Mouse (Mus musculus): ENCODE results near the gene G430095P16Rik.

G430095P16Rik gene

DNA sequence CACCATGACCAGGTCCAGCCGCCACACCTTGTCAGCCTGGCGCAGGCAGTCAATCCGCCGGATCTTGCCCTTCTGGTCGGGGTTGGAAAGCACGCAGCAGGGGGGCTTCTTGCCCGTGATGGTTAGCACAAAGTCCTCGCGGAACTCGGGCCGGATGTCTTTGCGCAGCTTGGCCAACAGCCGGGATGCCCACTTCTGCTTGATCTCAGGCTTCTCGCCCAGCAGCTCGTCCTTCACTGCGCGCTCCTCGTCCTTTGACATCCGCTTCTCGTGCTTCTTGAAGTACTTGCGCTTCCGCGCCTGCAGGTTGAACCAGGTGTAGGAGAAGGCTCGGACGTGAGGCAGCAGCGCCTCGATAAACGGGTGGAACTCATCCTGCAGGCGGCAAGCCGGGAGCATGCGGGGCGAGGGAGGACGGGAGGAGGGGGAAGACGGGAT lies 49.2 kb downstream of the G430095P16Rik start:
- peak; percentile 91 to 92 for DNase-seq

DNA sequence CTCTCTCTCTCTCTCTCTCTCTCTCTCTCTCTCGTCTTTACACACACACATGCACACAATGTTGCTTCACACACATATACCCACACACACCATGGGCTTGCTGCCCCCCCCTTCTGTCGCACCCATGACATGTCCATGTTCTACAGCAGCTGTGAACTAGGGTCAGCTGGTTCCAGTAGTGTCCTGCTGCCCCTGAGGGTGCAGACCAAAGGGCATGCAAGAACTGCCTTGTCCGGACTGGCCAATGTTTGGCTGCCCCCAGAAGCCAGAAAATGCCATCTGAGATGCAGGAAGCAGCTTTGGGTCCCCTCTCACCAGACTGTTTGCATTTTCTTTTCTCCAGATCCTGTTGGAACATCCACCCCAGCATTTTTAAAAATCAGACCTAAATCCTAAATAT lies 49.8 kb downstream of the G430095P16Rik start:
- DNase-seq = peak; percentile 64 to 69

DNA sequence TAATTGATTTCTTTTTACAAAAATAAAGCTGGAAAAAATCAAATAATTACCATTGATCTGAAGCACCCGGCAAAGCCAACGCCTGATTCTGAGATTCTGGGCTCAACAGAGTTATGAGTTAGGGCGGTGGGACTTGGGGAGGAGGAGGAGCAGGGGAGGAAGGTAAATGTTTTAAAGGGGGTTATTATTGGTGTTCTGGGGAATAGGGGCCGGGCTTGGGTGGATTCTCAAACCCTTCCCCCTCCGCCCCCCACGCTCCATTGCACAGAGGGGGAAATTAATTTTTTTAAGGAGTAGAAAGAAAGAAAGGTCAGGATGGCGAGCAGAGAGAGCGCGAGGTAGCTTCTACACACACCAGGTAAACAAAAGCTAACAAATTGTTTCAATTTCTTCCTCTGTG lies 50.5 kb downstream of the G430095P16Rik start:
- peak; percentile 70 to 77 for DNase-seq

DNA sequence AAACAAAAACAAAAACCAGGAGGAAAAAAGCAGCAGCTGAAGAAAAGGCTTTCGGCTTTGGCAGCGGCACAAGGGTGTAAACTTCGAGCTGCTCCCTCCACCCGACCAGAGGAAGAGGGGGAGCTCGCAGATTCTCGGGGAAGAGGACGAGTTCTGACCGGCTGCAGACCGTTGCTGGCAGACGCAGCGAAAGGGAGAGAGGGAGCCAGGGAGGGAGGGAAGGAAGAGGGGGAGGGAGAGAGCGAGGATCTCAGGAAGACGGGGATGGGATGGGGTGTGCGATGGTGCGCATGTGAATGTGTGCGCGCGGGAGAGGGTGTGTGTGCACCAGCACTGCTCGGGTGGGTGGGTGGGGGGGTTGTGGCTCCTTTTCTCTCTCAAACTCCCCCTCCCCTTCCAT lies 51.0 kb downstream of the G430095P16Rik start:
- peak; percentile 88 to 91 for DNase-seq

DNA sequence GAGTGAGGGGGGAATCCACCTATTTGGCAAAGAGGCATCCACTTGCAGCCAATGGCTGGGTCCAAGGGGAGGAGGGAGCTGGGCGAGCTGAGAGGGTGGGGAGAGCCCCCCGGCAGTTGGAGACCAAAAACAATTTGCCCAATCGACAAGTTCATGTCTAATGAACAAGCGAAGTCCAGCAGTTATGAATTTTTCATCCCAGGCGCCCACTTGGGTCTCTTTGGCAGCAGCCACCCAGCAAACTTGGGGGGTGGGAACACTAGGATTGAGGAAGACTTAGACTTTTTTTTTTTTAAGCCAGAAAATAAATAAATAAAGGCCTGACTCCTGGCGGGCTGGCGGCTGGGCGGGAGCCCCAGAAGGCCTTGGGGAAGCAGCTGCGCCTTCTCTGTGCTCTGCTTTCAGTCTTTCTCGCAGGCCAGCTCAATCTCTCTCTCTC lies 51.7 kb downstream of the G430095P16Rik start:
- DNase-seq = peak; percentile 72 to 74

DNA sequence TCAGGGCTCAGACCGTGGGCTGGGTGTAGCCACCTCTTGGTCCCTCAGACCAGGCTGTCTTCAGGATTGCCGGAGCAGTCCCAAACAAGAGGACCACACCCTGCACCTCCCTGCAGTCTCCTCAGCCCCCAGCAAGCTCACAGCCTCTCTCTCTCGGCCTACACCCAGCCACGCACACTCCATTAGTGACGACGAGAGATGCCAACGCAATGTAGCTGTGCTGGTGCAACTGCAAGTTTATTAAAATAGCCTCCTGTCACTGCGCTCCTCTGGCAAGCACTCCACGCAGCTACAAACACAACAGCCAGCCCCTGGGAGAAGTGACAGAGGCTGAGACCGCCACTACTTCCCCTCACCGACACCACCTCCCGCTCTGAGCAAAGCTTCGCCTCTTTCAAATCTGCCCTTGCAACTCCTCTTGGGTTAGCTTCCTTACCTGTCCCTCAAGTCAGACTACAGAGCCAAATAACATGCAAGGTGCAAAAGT lies 52.3 kb downstream of the G430095P16Rik start:
- peak; percentile 58 to 67 for DNase-seq

DNA sequence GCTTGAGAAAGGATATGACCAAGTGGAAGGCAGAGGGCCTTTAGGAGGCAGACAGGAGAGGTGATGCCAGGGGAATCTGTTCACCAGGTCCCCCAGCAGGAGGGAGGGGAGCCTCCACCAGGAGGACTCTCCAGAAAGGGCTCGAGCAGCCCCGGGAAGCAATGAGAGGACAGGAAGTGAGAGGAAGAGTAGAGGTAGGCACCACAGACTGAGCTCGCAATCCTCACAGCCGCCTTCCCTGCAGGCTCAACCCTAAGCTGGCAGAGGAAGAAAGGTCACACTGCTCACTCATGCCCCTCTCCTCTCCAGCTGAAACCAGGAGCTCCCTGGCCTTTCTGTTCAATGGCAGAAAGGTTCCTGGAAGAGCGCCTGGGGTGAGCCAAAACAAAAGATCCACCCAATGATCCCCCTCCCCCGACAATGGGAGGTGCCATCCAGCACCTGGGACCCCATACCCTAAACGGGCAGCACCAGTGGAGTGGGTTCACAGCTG lies 52.9 kb downstream of the G430095P16Rik start:
- DNase-seq = peak in 1 of 2 experiments; percentile 63
